Mouse (Mus musculus): ENCODE measurements at regions not wholly inside any gene's neighbourhood (a gene's known extent, or its start where the extent isn't known, plus 50 kb on each side); places are given as distances from the start of the nearest gene placed in this dataset.

GRCm38 (mm10) chr12:10189746-10190145 is 180.0 kb upstream of the Nt5c1b start:
- TF ChIP-seq POLR2A (IDR thresholded peaks at IDR 0.05; ENCODE audit: low read depth, low read length) = no peak
- no peak for TF ChIP-seq CTCF (conservative IDR thresholded peaks at IDR 0.05; ENCODE audit: insufficient read depth, insufficient read length, low read depth, low read length)
